Mouse (Mus musculus): ENCODE measurements at regions not wholly inside any gene's neighbourhood (a gene's known extent, or its start where the extent isn't known, plus 50 kb on each side); places are given as distances from the start of the nearest gene placed in this dataset.

GRCm38 (mm10) chr11:18722770-18723169, 296.0 kb downstream of the Meis1 start:
- no peak for DNase-seq (ENCODE audit: low spot score in 2 of 2)

GRCm38 (mm10) chr11:18715851-18716126, 303.0 kb downstream of the Meis1 start:
- no peak for DNase-seq (ENCODE audit: low spot score in 2 of 2)

- DNase-seq (ENCODE audit: low spot score in 2 of 2), result no peak
These were observed 303.5 kb downstream of the Meis1 start for GRCm38 (mm10) chr11:18715050-18715850.

DNA sequence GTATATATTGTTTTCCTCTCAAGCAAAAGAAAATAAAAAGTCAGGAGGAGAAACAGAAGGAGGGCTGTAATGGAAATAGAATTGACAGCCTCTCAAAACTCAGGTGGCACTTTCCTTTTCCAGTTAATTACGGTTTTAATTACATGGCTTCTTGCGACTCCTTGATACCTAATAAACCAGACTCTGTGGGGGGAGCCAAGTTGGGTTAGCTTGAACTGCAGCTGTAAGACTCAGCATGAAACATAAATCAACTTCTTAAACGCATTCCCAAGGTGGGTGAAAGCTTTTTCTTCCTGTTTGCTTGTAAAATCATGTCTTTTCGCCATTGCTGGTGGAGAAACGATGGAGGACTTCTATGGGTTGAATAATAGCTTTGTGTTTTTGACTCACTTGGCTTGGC, 304.4 kb downstream of the Meis1 start:
- no peak for DNase-seq (ENCODE audit: low spot score in 2 of 2)

DNA sequence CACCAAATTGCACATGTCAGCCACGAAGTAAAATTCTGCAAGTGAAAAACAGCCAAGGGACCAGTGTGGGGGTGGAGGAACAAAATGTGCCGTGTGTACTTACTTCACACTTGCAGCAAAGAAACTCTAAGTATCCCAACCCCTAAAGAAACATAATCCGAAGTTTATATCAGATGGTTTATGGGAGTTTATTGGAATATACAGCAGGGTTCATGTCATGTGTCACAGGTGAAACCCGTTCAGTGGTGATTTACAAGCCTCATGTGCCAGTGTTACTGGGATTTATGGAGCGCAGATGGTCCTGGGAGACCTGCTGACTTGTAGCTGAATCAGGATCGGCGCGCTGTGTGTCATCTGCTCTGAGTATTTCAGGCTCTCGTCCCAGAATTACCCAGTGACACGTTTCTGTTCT, 306.1 kb downstream of the Meis1 start:
- DNase-seq (ENCODE audit: low spot score in 2 of 2), result peak; percentile 33 to 45

- DNase-seq (ENCODE audit: low spot score in 2 of 2), result no peak
These were observed 309.2 kb downstream of the Meis1 start for GRCm38 (mm10) chr11:18709628-18710027.

DNA sequence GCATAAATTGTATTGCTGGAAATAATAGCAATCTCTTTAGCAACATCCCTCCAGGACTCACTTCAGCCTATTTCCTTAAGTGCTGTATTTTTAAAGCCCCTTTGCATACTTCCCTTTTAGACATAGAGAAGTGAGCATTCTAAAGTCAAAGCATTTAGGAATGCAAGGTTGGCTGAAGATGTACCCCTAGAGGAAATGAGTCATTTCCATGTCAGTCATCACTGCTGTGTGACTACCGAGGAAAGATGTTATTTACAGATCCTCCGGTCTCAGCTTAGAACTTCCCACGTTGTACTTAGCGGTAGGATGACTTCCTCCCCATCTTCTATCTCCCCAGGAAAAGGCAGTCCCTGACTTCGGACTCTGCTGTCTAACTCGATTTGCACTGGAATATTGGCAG, 337.2 kb downstream of the Meis1 start:
- DNase-seq (ENCODE audit: low spot score in 2 of 2), result no peak

- DNase-seq (ENCODE audit: low spot score in 2 of 2), result no peak
These were observed 341.9 kb downstream of the Meis1 start for GRCm38 (mm10) chr11:18676876-18677275.

DNA sequence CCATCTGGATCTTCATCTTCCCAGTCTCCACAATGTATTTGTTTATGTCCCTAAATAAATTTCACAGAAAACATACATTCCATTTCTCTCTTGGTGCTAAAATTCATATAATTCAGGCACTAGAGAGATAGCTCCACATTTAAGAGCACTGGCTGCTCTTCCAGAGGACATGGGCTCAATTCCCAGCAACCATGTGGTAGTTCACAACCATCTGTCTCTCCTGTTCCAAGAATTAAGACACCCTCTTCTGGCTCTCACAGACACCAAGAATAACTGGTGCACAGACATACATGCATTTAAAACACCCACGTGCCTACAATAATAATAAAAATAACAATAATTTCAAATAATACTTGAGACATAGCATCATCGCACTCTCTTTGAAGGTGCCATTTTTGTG, 347.8 kb downstream of the Meis1 start:
- DNase-seq (ENCODE audit: low spot score in 2 of 2), result peak in 1 of 2 experiments; percentile 45

DNA sequence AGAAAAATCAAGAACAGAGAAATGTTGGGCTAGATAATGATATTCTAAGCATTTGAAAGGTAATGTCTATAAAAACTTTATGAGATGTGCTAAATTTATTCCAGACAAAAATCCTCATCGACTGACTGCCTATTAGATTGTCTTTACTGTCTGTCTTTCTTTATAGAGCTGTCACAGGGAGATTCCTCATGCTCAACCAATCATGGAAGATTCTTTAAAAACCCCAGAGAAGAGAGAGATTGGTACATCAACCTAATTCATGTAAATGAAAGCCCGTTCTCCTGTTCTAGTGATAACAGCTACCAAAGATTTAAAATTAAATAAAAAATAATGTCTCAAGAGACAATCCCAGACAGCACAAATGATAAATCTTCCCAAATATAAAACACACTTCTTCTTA, 349.5 kb downstream of the Meis1 start:
- no peak for DNase-seq (ENCODE audit: low spot score in 2 of 2)

DNA sequence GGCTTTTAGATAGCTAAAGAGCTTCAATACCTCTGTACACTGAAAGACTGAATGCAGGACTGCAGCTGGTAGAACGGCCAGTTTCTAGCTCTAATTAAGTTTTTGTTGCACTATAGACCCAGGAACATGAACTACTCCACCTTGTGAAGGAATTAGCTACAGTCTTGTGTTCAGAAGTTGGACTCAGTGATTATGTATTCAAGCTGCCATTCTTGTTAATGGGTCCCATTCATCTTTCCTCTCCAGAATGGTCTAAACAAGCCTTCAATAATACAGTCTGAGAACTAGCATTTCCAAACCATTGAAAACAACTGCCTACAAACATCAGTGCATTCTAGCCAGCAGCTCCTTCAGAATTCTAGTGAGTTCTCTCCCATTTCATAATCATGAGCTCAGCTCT, 362.4 kb downstream of the Meis1 start:
- DNase-seq (ENCODE audit: low spot score in 2 of 2), result no peak

DNA sequence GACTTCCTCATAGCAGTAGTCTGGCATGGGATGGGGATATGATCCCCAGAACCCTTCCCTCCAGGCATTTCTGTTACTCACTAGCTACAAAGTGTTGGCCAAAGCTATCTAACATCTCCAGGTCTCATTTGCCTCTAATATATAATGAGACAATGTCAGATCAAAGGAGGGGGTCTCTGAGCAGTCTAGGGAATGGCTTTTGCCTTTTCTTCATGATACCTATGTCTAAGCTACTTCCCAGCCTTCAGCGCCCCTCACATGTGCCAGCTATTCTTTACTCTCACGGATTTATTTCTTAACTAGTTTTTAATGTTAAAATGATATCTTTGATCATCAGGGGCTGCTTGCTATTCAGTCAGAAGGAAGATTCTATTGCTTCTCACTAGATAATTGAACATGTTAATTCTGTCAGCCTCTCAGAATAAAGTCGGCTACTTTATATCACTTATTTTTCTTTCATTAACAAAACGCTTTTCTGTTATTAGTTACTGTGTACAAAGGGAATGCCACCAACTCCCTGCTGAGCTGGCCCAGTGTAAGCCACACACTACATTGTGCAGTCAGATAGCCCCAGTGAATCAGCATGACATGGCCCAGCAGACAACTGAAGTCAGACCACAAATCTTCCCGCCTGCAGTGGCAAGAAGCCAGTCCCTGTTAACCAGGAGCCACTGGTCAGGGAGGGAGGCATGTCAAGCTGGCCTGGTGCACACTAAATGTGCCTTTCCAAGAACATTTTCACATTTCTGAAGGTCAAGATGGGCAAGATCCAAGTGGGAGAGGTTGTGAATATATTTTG, 386.6 kb downstream of the Meis1 start:
- DNase-seq (ENCODE audit: low spot score in 2 of 2), result no peak

DNA sequence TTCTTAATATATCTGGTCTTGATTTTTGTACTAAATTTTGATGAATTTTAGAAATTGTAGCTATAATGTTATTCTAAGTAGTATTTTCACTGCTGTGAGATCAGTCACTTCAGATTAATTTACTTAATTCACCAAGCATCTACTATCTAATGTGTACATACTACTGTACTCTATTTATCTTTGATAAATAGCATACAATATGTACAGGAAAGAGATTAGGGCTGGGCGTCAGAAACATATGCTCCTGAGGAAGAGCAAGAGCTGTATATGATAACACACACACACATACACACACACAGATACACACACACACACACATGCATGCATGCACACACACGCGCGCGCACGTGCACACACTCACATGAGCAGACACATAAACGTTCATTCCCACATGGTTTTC, 387.2 kb downstream of the Meis1 start:
- DNase-seq (ENCODE audit: low spot score in 2 of 2), result no peak

- no peak for DNase-seq (ENCODE audit: low spot score in 2 of 2)
These were observed 397.0 kb downstream of the Meis1 start for GRCm38 (mm10) chr11:18621777-18622176.

DNA sequence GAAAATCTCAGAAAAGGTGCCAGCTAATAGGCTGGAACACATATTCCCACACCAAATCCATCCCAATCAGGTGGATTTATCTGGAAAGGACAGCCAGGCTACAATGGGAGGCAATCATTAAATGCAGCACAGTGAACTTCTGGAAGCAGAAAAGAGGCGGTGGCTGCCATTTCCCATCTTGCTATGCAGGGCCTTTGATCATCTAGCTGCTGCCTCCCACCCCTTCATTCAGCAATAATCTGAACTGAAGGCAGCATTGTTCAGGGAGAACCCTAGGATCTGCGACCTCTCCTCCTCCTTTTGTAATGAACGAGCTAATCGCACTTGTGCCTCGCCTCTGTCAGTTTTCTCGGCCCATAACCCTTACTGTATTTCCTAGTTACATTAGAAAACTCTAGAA, 413.9 kb downstream of the Meis1 start:
- no peak for DNase-seq (ENCODE audit: low spot score in 2 of 2)

GRCm38 (mm10) chr11:18601568-18602182, 417.1 kb downstream of the Meis1 start:
- no peak for DNase-seq (ENCODE audit: low spot score in 2 of 2)

DNA sequence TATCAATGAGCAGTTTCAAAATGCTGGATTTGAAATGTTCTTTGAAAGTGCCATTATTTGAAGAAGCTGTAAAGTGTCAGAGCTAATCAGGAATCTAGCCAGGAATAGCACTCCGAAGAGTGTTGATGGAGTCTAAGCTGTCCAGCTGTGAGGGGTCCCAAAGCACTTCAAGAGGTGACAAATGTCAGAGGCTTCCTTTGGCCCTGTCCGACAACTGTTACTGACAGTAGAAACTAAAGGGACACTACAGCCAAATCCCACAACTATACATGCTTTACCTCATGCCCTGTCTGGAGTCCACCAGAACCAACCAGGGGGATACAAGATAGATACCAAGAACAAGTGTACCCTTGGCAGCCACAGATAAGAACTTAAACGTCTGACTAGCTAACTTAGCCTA, 420.4 kb downstream of the Meis1 start:
- DNase-seq (ENCODE audit: low spot score in 2 of 2), result no peak

- no peak for DNase-seq (ENCODE audit: low spot score in 2 of 2)
These were observed 421.8 kb downstream of the Meis1 start for GRCm38 (mm10) chr11:18596996-18597395.

GRCm38 (mm10) chr11:18590487-18590886, 428.3 kb downstream of the Meis1 start:
- DNase-seq (ENCODE audit: low spot score in 2 of 2), result no peak

DNA sequence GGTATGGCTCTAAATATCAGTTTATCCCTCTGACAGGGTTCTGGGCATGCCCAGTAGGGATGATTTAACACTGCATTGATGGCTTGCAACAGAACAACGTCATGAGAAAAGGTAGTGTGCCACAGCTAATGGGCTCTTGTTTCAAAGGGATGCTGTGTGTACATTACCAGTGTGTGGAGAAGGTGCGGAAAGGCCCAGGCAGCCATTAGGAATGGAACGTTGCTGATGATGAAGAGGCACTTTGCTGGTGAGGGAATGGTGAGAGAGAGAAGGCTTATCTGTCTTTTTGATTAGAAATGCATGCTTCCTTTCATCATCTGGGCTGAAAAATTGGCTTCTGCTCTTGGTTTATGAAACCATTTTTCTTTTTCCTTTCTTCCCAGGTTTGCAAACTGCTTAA, 432.3 kb downstream of the Meis1 start:
- no peak for DNase-seq (ENCODE audit: low spot score in 2 of 2)

GRCm38 (mm10) chr11:18585031-18585430, 433.8 kb downstream of the Meis1 start:
- no peak for DNase-seq (ENCODE audit: low spot score in 2 of 2)

GRCm38 (mm10) chr11:18582781-18583161, 436.0 kb downstream of the Meis1 start:
- no peak for DNase-seq (ENCODE audit: low spot score in 2 of 2)

Data from frontal cortex, postnatal 36 days (tissue).